Mouse (Mus musculus) kidney, adult 2 months (tissue): ENCODE measurements around the gene Gm3285. TPM values are rescaled to one million over a fixed set of nuclear protein-coding genes. Genes with fewer than 3 reads are reported as not detected.
A peak's percentile ranks its signal among the peaks of the same experiment; 100 is the strongest.

ENCODE experiments used
- DNase-seq: peaks from one replicate; pipeline ENCODE4 v3.0.0; 2021
- H3K27ac ChIP-seq: fragments of 200-500 bp; 2 replicates; pipeline ENCODE4 v1.5.1; 2012; ENCODE audit warnings: low read depth, low read length, control low read depth, inconsistent platforms; ENCODE audit not compliant: insufficient read depth
- H3K27me3 ChIP-seq: fragments of 200-500 bp; replicated peaks from 2 replicates; pipeline ENCODE4 v1.6.1; 2012; ENCODE audit warnings: mild to moderate bottlenecking, moderate library complexity, low read length, inconsistent platforms; ENCODE audit not compliant: control insufficient read depth, insufficient read depth
- H3K36me3 ChIP-seq: fragments of 200-500 bp; 2 replicates; pipeline ENCODE4 v1.6.1; 2012; ENCODE audit warnings: mild to moderate bottlenecking, moderate library complexity, low read length, inconsistent platforms; ENCODE audit not compliant: control insufficient read depth, insufficient read depth
- H3K4me1 ChIP-seq: fragments of 200-500 bp; 2 replicates; pipeline ENCODE4 v1.6.1; 2011; ENCODE audit warnings: low read length; ENCODE audit not compliant: control insufficient read depth, insufficient read depth
- H3K4me3 ChIP-seq: fragments of 200-500 bp; 2 replicates; pipeline ENCODE4 v1.5.1; 2011; ENCODE audit warnings: mild to moderate bottlenecking, low read depth, low read length, control low read depth; ENCODE audit not compliant: insufficient read depth
- CTCF ChIP-seq: fragments of 200-500 bp; conservative IDR thresholded peaks from 2 replicates; pipeline ENCODE4 v1.5.1; 2011; ENCODE audit warnings: low read depth, mild to moderate bottlenecking, control low read depth, low read length, moderate library complexity, mixed read lengths; ENCODE audit not compliant: insufficient read depth, insufficient read length
- POLR2A ChIP-seq: fragments of 200-500 bp; IDR thresholded peaks from one replicate; pipeline ENCODE4 v1.6.1; 2011; ENCODE audit warnings: low read depth, low read length, control low read depth
- WGBS: fragments of 180-500 bp; shearing (Covaris S2); methylation state at CpG from one replicate; pipeline ENCODE4 v1.1.7; 2018; 5-methylcytosine and 5-hydroxymethylcytosine counted together
- polyA plus RNA-seq: library from polyadenylated mRNA; depleted of rRNA; stranded (reverse); fragments of >200 nt; gene quantifications from 2 replicates; pipeline ENCODE4 v1.2.3, GENCODE M21; 2012

Gene Gm3285
- polyA plus RNA-seq, 1 experiment = not detected

DNA sequence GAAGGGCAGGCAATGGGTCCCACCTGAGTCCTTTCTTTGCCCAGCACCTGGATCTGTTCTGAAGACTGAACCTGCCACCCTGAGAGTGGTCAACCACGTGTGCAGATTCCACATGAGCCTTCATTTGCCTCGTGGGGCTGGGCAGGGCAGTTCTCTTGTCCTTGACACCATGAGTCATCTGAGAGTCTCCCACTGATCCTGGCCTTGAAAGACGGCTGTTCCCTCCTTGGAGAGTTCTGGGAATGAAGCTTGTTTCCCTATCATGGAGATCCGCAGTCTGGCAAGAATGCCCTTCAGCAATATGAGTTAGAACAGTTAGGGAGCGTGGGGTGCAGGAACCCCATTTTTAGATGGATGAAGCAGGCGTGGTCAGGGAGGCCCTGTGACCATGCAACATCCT is 22.8 kb upstream of the Gm3285 start:
- Histone ChIP-seq H3K4me3 (no peak overlapping the region), H3K27me3 (no peaks in the 10 kb centered on the region), H3K36me3 (no peaks in the 10 kb centered on the region), H3K4me1 (no peaks in the 10 kb centered on the region), H3K27ac (no peak overlapping the region)
- 73% methylated on average over 6 of the region's 6 CpGs for WGBS
- TF ChIP-seq CTCF = no peak
- TF ChIP-seq POLR2A = no peak
- no peak for DNase-seq

DNA sequence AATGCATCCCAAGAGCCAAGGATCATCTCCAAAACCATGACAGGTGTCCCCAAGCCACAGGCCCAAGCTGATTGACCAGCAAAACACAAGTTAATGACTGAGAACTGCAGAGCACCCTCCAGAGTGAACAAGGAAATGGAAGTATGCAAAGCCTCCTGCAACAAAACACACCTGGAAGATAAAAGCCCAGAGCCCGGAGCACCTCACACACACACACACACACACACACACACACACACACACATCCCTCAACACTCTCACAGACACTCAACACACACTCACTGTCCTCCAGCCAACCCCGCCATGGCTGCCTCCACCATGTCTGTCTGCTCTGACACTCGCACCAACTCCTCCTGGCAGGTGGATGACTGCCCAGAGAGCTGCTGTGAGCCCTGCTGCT is 15.3 kb upstream of the Gm3285 start, which contains the start of gene Gm36176:
Gene Gm36176 (plus strand): TSS at position 301 of the 400 bp plus-strand sequence.
- TF ChIP-seq POLR2A (no peak), CTCF (no peak)
- WGBS = 80% methylated on average over 3 of the region's 3 CpGs
- Histone ChIP-seq H3K27me3 (no peaks in the 10 kb centered on the region), H3K4me3 (no peak within 1 kb of the TSS), H3K27ac (no peak within 1 kb of the TSS), H3K36me3 (no peaks in the 10 kb centered on the region), H3K4me1 (no peaks in the 10 kb centered on the region)
- no peak for DNase-seq

DNA sequence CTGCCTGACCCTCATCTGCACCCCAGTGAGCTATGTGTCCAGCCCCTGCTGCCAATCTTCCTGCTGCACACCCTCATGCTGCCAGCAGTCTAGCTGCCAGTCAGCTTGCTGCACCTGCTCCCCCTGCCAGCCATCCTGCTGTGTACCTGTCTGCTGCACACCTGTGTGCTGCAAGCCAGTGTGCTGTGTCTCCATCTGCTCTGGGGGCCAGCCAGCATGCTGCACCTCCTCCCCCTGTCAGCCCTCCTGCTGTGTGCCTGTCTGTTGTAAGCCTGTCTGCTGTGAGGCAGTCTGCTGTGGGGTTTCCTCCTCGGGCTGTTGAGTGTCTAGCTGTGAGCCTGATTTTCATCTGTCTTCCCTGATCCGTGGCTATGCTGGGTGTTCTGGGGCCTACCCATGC is 14.8 kb upstream of the Gm3285 start:
- H3K27me3 ChIP-seq = no peaks in the 10 kb centered on the region
- no peak for DNase-seq
- H3K36me3 ChIP-seq = no peaks in the 10 kb centered on the region
- TF ChIP-seq POLR2A = no peak
- TF ChIP-seq CTCF = no peak
- H3K27ac ChIP-seq = no peak overlapping the region
- H3K4me3 ChIP-seq = no peak overlapping the region
- 37% methylated on average over 2 of the region's 2 CpGs for WGBS
- no peaks in the 10 kb centered on the region for H3K4me1 ChIP-seq

DNA sequence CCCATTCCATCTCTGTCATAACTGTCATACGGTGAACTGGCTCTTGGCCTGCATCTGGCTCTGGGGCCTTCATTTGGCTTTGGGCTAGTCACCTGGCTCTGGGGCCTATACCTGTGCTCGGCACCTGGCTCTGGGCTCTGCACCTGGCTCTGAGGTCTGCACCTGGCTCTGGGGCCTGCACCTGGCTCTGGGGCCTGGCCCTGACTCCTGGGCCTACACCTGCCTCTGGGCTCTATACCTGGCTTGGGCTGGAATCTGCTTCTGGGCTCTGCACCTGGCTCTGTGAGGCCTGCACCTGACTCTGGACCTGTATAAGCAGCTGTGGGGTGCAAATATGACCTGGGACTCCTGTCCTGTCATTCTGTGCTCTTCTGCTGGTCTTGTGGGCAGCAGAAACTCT is 14.2 kb upstream of the Gm3285 start:
- WGBS = 91% methylated on average over 2 of the region's 2 CpGs
- DNase-seq = no peak
- H3K36me3 ChIP-seq = no peaks in the 10 kb centered on the region
- H3K4me1 ChIP-seq = no peaks in the 10 kb centered on the region
- no peak overlapping the region for H3K27ac ChIP-seq
- no peak overlapping the region for H3K4me3 ChIP-seq
- no peak for TF ChIP-seq CTCF
- TF ChIP-seq POLR2A = no peak
- no peaks in the 10 kb centered on the region for H3K27me3 ChIP-seq

DNA sequence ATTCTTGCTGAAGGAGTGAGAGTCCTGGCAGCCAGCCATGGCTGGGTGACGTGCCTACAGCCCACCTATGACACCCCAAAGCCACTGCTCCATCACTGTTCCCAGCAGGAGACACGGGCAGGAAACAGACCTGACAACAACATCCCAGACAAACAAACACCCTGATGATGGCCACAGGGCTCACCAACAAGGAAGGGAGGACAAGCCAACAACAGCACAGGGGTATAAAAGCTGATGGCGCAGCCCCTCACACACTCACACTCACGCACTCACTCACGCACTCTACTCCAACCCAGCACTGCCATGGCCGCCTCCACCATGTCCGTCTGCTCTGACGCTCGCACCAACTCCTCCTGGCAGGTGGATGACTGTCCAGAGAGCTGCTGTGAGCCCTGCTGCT is 9.2 kb upstream of the Gm3285 start, which contains the start of gene Gm10318:
Gene Gm10318 (plus strand): TSS at position 301 of the 400 bp plus-strand sequence.
- H3K36me3 ChIP-seq = no peaks in the 10 kb centered on the region
- no peak for DNase-seq
- no peak within 1 kb of the TSS for H3K27ac ChIP-seq
- H3K4me1 ChIP-seq = no peaks in the 10 kb centered on the region
- H3K4me3 ChIP-seq = no peak within 1 kb of the TSS
- TF ChIP-seq POLR2A = no peak
- no peak for TF ChIP-seq CTCF
- 69% methylated on average over 9 of the region's 9 CpGs for WGBS
- H3K27me3 ChIP-seq = no peaks in the 10 kb centered on the region

DNA sequence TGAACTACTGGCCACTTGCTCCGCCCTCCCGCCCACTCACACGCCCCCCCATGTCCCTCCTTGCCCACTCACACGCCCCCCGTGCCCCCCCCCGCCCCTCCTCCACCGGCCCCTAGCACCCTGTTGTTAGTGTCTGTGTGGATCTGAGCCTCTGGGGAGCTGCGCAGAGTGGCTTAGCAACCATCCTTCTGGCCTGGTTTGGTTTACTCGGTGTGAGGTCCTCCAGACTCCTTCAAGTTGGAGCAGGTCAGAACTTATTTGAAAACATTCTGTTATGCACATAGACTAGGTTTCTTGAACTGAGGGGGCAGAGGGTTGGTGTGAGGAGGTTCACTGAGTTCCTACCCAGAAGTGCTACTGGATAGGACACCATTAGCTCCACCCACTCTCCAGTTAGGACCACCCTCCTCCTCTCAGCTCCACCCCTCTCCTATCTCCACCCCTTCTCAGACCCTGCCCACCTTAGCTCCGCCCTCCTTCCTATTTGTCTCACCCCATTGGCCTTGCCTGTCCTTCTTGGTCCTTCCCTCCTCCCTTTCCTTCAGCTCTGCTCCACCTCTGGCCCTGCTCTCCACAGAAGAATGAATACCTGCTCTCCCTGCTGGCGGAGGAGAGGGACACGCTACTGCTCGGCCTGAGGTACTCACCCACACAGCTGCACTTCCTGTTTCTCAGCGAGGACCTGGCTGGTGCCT is 2.4 kb downstream of the Gm3285 start:
- Histone ChIP-seq H3K4me1 (no peaks in the 10 kb centered on the region), H3K27me3 (no peaks in the 10 kb centered on the region), H3K27ac (no peak overlapping the region), H3K36me3 (no peaks in the 10 kb centered on the region), H3K4me3 (peak overlapping the region; percentile 2; the same call in 1 of the 2 replicates)
- peak; percentile 79 for DNase-seq
- WGBS = 28% methylated on average over 12 of the region's 14 CpGs
- TF ChIP-seq CTCF (no peak), POLR2A (no peak)

DNA sequence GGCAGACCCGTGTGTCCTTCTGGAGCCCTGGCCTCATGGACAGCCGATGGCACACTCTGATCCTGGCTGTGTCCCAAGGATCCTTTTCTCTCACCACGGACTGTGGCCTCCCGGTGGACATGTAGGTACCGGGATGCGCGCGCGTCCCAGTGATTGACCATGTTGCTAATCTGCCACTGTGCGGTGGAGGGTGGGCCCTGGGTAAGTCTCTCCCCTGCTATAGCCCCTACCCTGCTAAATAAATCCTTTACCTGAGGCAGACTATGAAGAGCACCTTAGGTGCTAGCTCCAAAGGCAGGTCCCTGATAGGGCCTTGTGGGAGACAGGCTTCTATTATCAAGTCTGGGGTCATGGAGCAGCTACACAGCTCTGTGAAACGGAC is 3.0 kb downstream of the Gm3285 start:
- WGBS = 33% methylated on average over 11 of the region's 11 CpGs
- Histone ChIP-seq H3K4me3 (peak overlapping the region; percentile 2; the same call in 1 of the 2 replicates), H3K4me1 (no peaks in the 10 kb centered on the region)

More for the DNA sequence above, 3.0 kb downstream of the Gm3285 start:
- Histone ChIP-seq H3K27ac (no peak overlapping the region), H3K27me3 (no peaks in the 10 kb centered on the region), H3K36me3 (no peaks in the 10 kb centered on the region)
- no peak for DNase-seq
- TF ChIP-seq CTCF (no peak), POLR2A (no peak)
